Mouse (Mus musculus) CD4-positive naive resting alpha-beta T cell, adult 57 days (primary cell): ENCODE measurements around the gene Usp13. TPM values are rescaled to one million over a fixed set of nuclear protein-coding genes. Genes with fewer than 3 reads are reported as not detected.

Experiments
- total RNA-seq: library from RNA; stranded (reverse); gene quantifications from one replicate; pipeline ENCODE4 v1.2.4, GENCODE M21; 2023

The Usp13 gene
- total RNA-seq, result not detected

DNA sequence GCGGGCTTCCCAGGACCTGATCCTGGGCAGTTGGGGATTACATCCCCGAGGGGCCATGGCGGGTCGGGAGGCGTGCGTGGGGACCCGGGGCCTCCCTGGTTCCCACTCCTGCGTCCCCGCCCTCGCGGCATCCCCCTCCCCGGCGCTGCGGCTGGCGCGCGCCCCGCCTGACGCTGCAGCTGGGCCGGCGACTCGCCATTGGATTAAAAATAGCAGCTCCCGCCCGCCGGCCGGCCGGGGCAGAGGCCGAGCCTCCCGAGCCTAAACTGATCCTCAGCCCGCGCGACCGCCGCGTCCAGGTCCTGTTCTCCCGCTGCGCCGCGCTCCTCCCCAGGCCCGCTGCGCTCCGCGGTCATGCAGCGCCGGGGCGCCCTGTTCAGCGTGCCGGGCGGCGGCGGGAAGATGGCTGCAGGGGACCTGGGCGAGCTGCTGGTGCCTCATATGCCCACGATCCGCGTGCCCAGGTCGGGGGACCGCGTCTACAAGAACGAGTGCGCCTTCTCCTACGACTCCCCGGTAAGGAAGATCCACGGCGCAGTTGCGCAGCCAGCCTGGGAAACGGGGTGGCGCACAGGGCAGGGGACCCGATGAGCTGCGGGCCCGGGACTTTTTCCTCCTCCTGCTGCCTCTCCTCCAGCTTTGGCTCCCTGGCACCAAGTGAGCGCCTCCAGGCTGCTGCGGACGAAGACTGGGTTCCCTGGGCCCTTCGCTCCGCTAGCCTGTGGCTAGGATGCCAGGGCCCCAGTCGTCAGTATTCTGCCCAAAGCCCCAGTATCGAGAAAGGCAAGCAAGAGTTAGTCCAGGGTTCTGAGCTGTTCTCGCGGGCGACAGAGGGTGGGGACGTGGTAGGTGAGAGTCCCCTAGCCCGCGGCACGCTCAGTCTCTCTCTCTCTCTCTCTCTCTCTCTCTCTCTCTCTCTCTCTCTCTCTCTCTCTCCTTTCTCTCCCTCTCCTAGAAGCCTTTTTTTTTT lies at the start of gene Usp13:
TSS of gene Usp13 (plus strand) at position 190 of the 970 bp plus-strand sequence.

Other genes with a start within 250 kb of the Usp13 start
- 33.1 TPM for gene Gnb4, start 201.0 kb upstream of the Usp13 start, total RNA-seq
- gene Actl6a, start 111.2 kb upstream of the Usp13 start, total RNA-seq, result 57.6 TPM
- 70.1 TPM for gene Ndufb5, start 80.6 kb upstream of the Usp13 start, total RNA-seq
- 6.7 TPM for gene Mrpl47, start 79.9 kb upstream of the Usp13 start, total RNA-seq